Mouse (Mus musculus) stomach, embryonic 16.5 days (tissue): ENCODE measurements at regions not wholly inside any gene's neighbourhood (a gene's known extent, or its start where the extent isn't known, plus 50 kb on each side); places are given as distances from the start of the nearest gene placed in this dataset.

Experiments
- ATAC-seq: fragments of 200-750 bp; cut with Nextera tagmentation; 2 replicates; pipeline ENCODE4 v1.8.0; 2017; ENCODE audit warnings: moderate number of reproducible peaks, moderate TSS enrichment; ENCODE audit not compliant: insufficient read depth, low FRiP score
- H3K27ac ChIP-seq: fragments of 300-500 bp; sonication (generic); 2 replicates; pipeline ENCODE4 v1.5.1; 2014; ENCODE audit warnings: low read length
- H3K27me3 ChIP-seq: fragments of 300-500 bp; sonication (generic); 2 replicates; pipeline ENCODE4 v1.6.1; 2014; ENCODE audit warnings: low read length, control low read depth, mixed read lengths; ENCODE audit not compliant: control insufficient read depth, insufficient read depth
- H3K36me3 ChIP-seq: fragments of 300-500 bp; sonication (generic); 2 replicates; pipeline ENCODE4 v1.6.1; 2014; ENCODE audit warnings: low read length; ENCODE audit not compliant: control insufficient read depth, insufficient read depth
- H3K4me1 ChIP-seq: fragments of 300-500 bp; sonication (generic); 2 replicates; pipeline ENCODE4 v1.6.1; 2014; ENCODE audit warnings: low read length, control low read depth, mixed read lengths; ENCODE audit not compliant: control insufficient read depth, insufficient read depth
- H3K4me2 ChIP-seq: fragments of 300-500 bp; sonication (generic); 2 replicates; pipeline ENCODE4 v1.6.1; 2014; ENCODE audit warnings: low read depth, low read length, mixed read lengths
- H3K4me3 ChIP-seq: fragments of 300-500 bp; sonication (generic); replicated peaks from 2 replicates; pipeline ENCODE4 v1.5.1; 2014; ENCODE audit warnings: mild to moderate bottlenecking, low read length
- H3K9ac ChIP-seq: fragments of 300-500 bp; sonication (generic); 2 replicates; pipeline ENCODE4 v1.6.1; 2014; ENCODE audit warnings: low read length
- H3K9me3 ChIP-seq: fragments of 300-500 bp; sonication (generic); replicated peaks from 2 replicates; pipeline ENCODE4 v1.6.1; 2016; ENCODE audit warnings: low read length, control low read depth; ENCODE audit not compliant: control insufficient read depth
- WGBS: fragments of 180-500 bp; shearing (Covaris S2); extraction: QIAGEN DNeasy Blood & Tissue Kit; methylation state at CpG from one replicate; pipeline ENCODE4 v1.1.7; 2014; 5-methylcytosine and 5-hydroxymethylcytosine counted together

DNA sequence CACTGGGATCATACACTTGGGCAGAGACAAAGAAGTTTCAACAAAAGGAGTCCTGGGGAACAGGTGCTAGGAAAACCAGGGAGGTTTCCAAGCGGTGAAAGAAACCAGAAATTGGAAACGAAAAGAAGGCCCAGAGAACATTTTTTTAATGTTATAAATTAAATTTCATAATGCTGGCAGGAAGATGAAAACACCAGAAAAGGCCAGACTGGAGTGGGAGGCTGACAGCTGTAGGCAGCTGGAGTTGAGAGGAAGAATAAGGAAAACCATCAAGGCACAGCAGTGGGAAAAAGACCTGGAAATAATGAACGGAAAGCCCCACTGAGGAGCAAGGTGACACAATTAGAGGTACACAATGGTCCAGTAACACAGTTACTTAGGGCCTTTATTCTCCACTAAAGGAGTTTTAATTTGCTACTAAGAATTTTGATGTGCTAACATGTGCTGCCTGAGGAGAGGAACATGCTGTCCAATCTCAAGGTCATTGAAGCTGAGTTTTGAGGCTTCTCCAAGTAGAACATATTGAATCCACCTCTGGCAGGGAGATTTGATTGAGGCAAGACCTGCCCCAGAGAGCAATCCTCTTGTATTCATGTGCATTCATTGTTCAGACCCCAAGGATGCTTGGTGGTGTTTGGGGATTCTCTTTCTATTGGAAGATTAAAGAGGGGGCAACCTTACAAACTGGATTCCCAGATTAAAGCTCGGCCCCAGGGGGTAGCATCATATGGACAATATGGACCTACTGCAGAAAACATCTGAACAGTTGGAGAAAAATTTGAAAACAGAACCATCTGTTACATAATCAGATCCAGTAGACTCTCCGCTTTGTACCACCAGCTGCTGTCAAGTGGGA, 53.9 kb upstream of the Igf1 start:
- Histone ChIP-seq H3K27me3 (no peaks in the 10 kb centered on the region), H3K27ac (peak overlapping the region; percentile 41; the same call in 1 of the 2 replicates), H3K4me1 (no peaks in the 10 kb centered on the region), H3K36me3 (no peaks in the 10 kb centered on the region), H3K4me3 (no peak overlapping the region), H3K4me2 (no peak overlapping the region), H3K9me3 (no peaks in the 10 kb centered on the region), H3K9ac (no peak overlapping the region)
- 45% methylated on average over 5 of the region's 5 CpGs for WGBS
- peak; percentile 58; the same call in 1 of the 2 replicates for ATAC-seq

GRCm38 (mm10) chr10:87804792-87805082, 53.3 kb upstream of the Igf1 start:
- 90% methylated on average over 1 of the region's 1 CpGs for WGBS
- ATAC-seq: no peak

More at GRCm38 (mm10) chr10:87804792-87805082, 53.3 kb upstream of the Igf1 start:
- H3K27me3 ChIP-seq: no peaks in the 10 kb centered on the region
- H3K9ac ChIP-seq: no peak overlapping the region
- H3K4me3 ChIP-seq: no peak overlapping the region
- peak overlapping the region; percentile 2; the same call in 1 of the 2 replicates for H3K27ac ChIP-seq
- no peaks in the 10 kb centered on the region for H3K4me1 ChIP-seq
- H3K4me2 ChIP-seq: no peak overlapping the region
- H3K9me3 ChIP-seq: no peaks in the 10 kb centered on the region
- no peaks in the 10 kb centered on the region for H3K36me3 ChIP-seq
